Mouse (Mus musculus) cerebellum, adult 2 months (tissue): Measurements from ENCODE around the gene Ppp2r1a. TPM values are rescaled to one million over a fixed set of nuclear protein-coding genes. Genes with fewer than 3 reads are reported as not detected.

ENCODE experiments used
- DNase-seq, 2 experiments: peaks; one replicate each; pipeline ENCODE4 v3.0.0; 2021
- H3K27ac ChIP-seq: fragments of 200-500 bp; 2 replicates; pipeline ENCODE4 v1.5.1; 2012; ENCODE audit warnings: low read length, control low read depth, inconsistent platforms; ENCODE audit not compliant: insufficient read depth
- H3K27me3 ChIP-seq: fragments of 200-500 bp; 2 replicates; pipeline ENCODE4 v1.6.1; 2012; ENCODE audit warnings: inconsistent platforms, mild to moderate bottlenecking, low read length, moderate library complexity; ENCODE audit not compliant: control insufficient read depth, insufficient read depth
- H3K4me1 ChIP-seq: fragments of 200-500 bp; 2 replicates; pipeline ENCODE4 v1.6.1; 2011; ENCODE audit warnings: low read length; ENCODE audit not compliant: control insufficient read depth, insufficient read depth
- H3K4me3 ChIP-seq: fragments of 200-500 bp; replicated peaks from 2 replicates; pipeline ENCODE3; 2011; ENCODE audit warnings: mild to moderate bottlenecking, low read depth, low read length, control low read depth; ENCODE audit not compliant: insufficient read depth
- CTCF ChIP-seq: fragments of 200-500 bp; IDR thresholded peaks from 2 replicates; pipeline ENCODE4 v1.5.1; 2011; ENCODE audit warnings: low read depth, mild to moderate bottlenecking, control low read depth, low read length, moderate library complexity, borderline replicate concordance; ENCODE audit not compliant: insufficient read depth
- POLR2A ChIP-seq: fragments of 200-500 bp; IDR thresholded peaks from 2 replicates; pipeline ENCODE4 v1.6.1; 2011; ENCODE audit warnings: low read length, control low read depth, borderline replicate concordance; ENCODE audit not compliant: insufficient read depth
- WGBS: fragments of 180-500 bp; shearing (Covaris S2); methylation state at CpG from one replicate; pipeline ENCODE4 v1.1.7; 2018; 5-methylcytosine and 5-hydroxymethylcytosine counted together
- polyA plus RNA-seq: library from polyadenylated mRNA; depleted of rRNA; stranded (reverse); fragments of >200 nt; gene quantifications from 2 replicates; pipeline ENCODE4 v1.2.3, GENCODE M21; 2012; rRNA removed

Gene Ppp2r1a
- 530 and 556 TPM in 2 replicates for polyA plus RNA-seq

DNA sequence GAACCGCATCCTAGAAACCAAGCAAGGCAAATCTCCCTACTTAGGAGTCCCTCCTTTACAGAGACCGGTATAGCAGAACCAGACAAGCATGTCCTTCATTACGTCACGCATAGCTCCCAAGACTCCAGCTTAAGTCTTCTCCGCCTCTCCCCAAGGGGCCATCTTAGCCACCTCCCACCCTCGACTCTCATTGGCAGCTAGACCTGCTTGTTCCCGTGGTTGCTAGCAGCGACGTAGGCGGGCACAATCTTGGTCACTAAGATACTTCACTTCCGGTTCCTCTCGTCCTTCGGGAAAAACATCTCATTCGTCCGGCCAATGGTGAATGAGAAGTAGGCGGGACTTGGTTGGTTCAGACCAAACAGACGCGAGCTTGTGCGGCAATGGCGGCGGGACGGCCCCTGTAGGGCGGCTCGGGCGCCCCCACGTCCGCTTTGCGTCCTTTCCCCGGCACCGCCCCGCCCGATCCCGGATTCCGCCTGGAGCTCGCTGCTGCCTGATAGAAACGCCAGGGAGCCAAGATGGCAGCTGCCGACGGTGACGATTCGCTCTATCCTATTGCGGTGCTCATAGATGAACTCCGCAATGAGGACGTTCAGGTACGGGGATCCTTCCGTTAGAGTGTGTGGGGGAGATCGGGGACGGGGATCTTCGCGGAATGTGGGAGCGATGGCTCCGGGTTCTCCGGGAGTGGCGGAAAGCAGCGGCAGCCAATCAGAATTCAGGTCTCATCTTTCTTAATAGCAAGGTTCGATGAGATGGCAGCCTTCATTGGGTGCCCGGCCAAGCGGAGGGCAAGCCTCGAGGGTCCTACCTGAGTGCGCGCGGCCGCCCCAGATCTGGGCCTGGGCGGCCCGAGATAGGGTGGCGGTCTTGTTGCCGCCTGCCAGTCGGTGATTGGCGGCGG is at the start of gene Ppp2r1a:
TSS of gene Ppp2r1a (plus strand) at position 327 of the 907 bp plus-strand sequence.
- WGBS, result under 1% methylated on average over 69 of the region's 69 CpGs
- peak within 1 kb of the TSS; percentile 97 for H3K27ac ChIP-seq
- peaks cover 10% of the 10 kb centered on the region for H3K4me1 ChIP-seq
- no peaks in the 10 kb centered on the region for H3K27me3 ChIP-seq
- peak; percentile 58; the same call in 1 of the 2 replicates for TF ChIP-seq POLR2A
- TF ChIP-seq CTCF, result no peak
- peak; percentile 99 to 100 for DNase-seq
- peak within 1 kb of the TSS; percentile 99 for H3K4me3 ChIP-seq

- TF ChIP-seq POLR2A, result no peak
- TF ChIP-seq CTCF, result no peak
- WGBS, result 47% methylated on average over 2 of the region's 2 CpGs
- no peak for DNase-seq
- no peak within 1 kb of the TSS for H3K4me3 ChIP-seq
- H3K27me3 ChIP-seq, result no peaks in the 10 kb centered on the region
- no peaks in the 10 kb centered on the region for H3K4me1 ChIP-seq
- no peak within 1 kb of the TSS for H3K27ac ChIP-seq
These were observed 40.1 kb upstream of the Ppp2r1a start, which contains the start of gene Vmn1r231 for GRCm38 (mm10) chr17:20904991-20905390. Gene Vmn1r231 (minus strand): TSS chr17:20905091.

DNA sequence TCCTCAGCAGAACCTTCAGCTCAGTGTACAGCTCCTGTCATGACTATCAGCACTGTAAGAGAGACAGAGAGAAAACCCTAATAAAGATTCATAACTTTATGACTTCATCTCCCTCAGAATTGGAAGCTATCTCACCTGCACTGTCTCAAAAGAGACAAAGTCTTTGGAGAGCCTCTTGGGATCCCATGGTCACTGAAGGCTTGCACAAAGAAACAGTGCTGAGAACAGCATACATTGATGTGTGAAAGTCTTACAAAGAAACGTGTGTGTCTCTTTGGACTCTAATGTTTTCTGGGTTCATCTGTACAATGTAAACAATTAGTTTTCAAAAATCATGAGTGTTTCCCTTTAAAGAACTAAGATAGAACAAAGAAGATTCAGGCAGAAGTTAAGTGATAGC is 25.5 kb upstream of the Ppp2r1a start, which contains the start of gene Vmn1r232:
TSS of gene Vmn1r232 (minus strand) at position 101 of the 400 bp plus-strand sequence.
- TF ChIP-seq POLR2A (no peak), CTCF (no peak)
- no peak within 1 kb of the TSS for H3K27ac ChIP-seq
- WGBS, result 46% methylated on average over 1 of the region's 1 CpGs
- H3K4me3 ChIP-seq, result no peak within 1 kb of the TSS
- no peak for DNase-seq
- H3K27me3 ChIP-seq, result no peaks in the 10 kb centered on the region
- no peaks in the 10 kb centered on the region for H3K4me1 ChIP-seq

GRCm38 (mm10) chr17:20944226-20944625 is 885 bp upstream of the Ppp2r1a start:
- no peak for TF ChIP-seq POLR2A
- TF ChIP-seq CTCF, result no peak
- Histone ChIP-seq H3K27ac (0 out of 2 replicates have a peak overlapping the region, but pooled peaks have one; percentile 85), H3K4me1 (peaks cover 7% of the 10 kb centered on the region), H3K27me3 (no peaks in the 10 kb centered on the region), H3K4me3 (peak overlapping the region; percentile 73)
- DNase-seq, result peak in 1 of 2 experiments; percentile 14
- WGBS, result 34% methylated on average over 3 of the region's 3 CpGs

- H3K27me3 ChIP-seq, result no peaks in the 10 kb centered on the region
- H3K4me3 ChIP-seq, result peak overlapping the region; percentile 99
- TF ChIP-seq CTCF (no peak), POLR2A (no peak)
- under 1% methylated on average over 13 of the region's 13 CpGs for WGBS
- peak in 1 of 2 experiments; percentile 36 for DNase-seq
- peak overlapping the region; percentile 97 for H3K27ac ChIP-seq
- H3K4me1 ChIP-seq, result peaks cover 10% of the 10 kb centered on the region
These were observed 985 bp downstream of the Ppp2r1a start for GRCm38 (mm10) chr17:20946026-20946565.

DNA sequence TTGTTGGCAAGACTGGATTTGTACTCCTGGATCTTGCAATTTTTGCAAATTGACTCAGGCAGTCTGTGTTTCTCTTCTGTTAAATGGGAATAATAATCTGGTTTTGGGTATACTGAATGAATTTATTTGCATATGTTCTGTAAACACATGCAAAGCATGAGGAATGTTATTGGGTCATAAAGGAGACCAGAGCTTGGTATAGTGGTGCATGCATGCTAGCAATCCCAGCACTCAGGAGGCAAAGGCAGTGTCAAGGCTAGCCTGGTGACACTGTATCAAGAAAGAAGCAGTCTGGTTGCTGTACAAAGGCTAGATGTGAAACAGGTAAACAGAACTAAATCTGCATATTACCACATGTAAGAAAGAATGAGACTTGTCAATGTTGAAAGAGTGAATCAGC is 1.5 kb downstream of the Ppp2r1a start:
- peaks cover 10% of the 10 kb centered on the region for H3K4me1 ChIP-seq
- TF ChIP-seq POLR2A (no peak), CTCF (no peak)
- no peak for DNase-seq
- no peak overlapping the region for H3K27ac ChIP-seq
- peak overlapping the region; percentile 99 for H3K4me3 ChIP-seq
- no peaks in the 10 kb centered on the region for H3K27me3 ChIP-seq

- TF ChIP-seq POLR2A, result no peak
- TF ChIP-seq CTCF, result no peak
- Histone ChIP-seq H3K4me1 (no peaks in the 10 kb centered on the region), H3K27me3 (no peaks in the 10 kb centered on the region), H3K27ac (no peak overlapping the region), H3K4me3 (no peak overlapping the region)
- no peak for DNase-seq
- WGBS, result 92% methylated on average over 5 of the region's 5 CpGs
These were observed 15.3 kb downstream of the Ppp2r1a start for GRCm38 (mm10) chr17:20960386-20960785.

DNA sequence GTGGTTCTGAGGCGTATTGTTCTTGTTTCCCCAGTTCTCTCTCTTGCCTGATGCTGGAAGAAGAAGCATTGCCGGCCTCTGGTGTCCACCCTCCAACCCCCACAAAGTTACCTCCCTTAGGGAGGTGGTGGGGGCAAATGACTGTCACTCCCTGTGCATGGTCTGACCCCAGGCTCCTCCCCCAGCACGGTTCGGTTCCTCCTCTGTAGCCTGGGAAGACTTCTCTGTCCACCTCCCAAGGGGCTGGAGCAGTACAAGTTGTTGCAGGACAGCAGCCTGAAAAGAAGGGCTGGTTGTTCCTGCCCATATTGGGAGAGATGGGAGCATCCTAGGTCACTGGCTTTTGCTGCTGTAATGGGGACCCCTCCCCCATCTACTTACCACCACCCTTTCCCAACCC is 20.3 kb downstream of the Ppp2r1a start:
- WGBS, result 93% methylated on average over 4 of the region's 4 CpGs
- Histone ChIP-seq H3K27ac (no peak overlapping the region), H3K4me3 (no peak overlapping the region), H3K27me3 (no peaks in the 10 kb centered on the region), H3K4me1 (no peaks in the 10 kb centered on the region)
- TF ChIP-seq POLR2A, result no peak
- no peak for TF ChIP-seq CTCF
- DNase-seq, result no peak
